Comparison of ENCODE assay signal across 9 mouse cellular contexts in genomic region chr4:101349413-101349812, GRCm38 (mm10).
DNase-seq lines count a peak whose midpoint lies in the region; ATAC-seq lines count a peak whose summit lies in the region.
"Had no signal": no experiment of that assay in that cellular context is flagged by ENCODE, and none has a peak within 500 bp of the region (broad histone marks: within the 10 kb centered on the region; RNA-seq: fewer than 3 reads in every experiment).

No protein-coding gene starts in this region.

- H3K4me1 ChIP-seq in hindbrain, embryonic 11.5 days (replicated peaks; ENCODE audit: control insufficient read depth, insufficient read depth, low read length) = no peaks in the 10 kb centered on the region; the same call in 1 of the 2 replicates
- peaks cover 10% of the 10 kb centered on the region for H3K4me1 ChIP-seq in hindbrain, embryonic 12.5 days

- H3K4me2 ChIP-seq in hindbrain, embryonic 11.5 days (replicated peaks; ENCODE audit: low read depth, low read length) = no peak overlapping the region
- no peak overlapping the region for H3K4me2 ChIP-seq in hindbrain, embryonic 12.5 days (replicated peaks)
- H3K4me2 ChIP-seq: liver, embryonic 15.5 days had no signal

- ATAC-seq in hindbrain, embryonic 11.5 days (ENCODE audit: low FRiP score) = no peak
- no peak for ATAC-seq in hindbrain, embryonic 12.5 days (ENCODE audit: low FRiP score)
- peak; percentile 89 for ATAC-seq in neutrophil, adult 5-6 weeks (ENCODE audit: extremely low read depth, insufficient number of reproducible peaks, low FRiP score, poor library complexity, severe bottlenecking)

- no peak overlapping the region for H3K27ac ChIP-seq in hindbrain, embryonic 11.5 days (ENCODE audit: low read depth, low read length)
- no peak overlapping the region for H3K27ac ChIP-seq in hindbrain, embryonic 12.5 days
- H3K27ac ChIP-seq: liver, embryonic 15.5 days had no signal

- peaks cover 2% of the 10 kb centered on the region; the same call in 1 of the 2 replicates for H3K36me3 ChIP-seq in hindbrain, embryonic 11.5 days (ENCODE audit: control insufficient read depth, insufficient read depth, low read length)
- peaks cover 21% of the 10 kb centered on the region for H3K36me3 ChIP-seq in hindbrain, embryonic 12.5 days

- H3K4me3 ChIP-seq in hindbrain, embryonic 11.5 days (ENCODE audit: low read depth, low read length) = no peak overlapping the region
- H3K4me3 ChIP-seq in hindbrain, embryonic 12.5 days = no peak overlapping the region
- H3K4me3 ChIP-seq: liver, embryonic 15.5 days had no signal

- H3K9me3 ChIP-seq in hindbrain, embryonic 11.5 days (ENCODE audit: control insufficient read depth, low read length) = no peaks in the 10 kb centered on the region
- H3K9me3 ChIP-seq in hindbrain, embryonic 12.5 days (replicated peaks) = no peaks in the 10 kb centered on the region
- H3K9me3 ChIP-seq: liver, embryonic 15.5 days had no signal

- peak; percentile 66 for DNase-seq in hindbrain, embryonic 11.5 days (ENCODE audit: low spot score)
- DNase-seq in 416B (ENCODE audit: low read depth) (peak; percentile 89), ES-CJ7 (ENCODE audit: low read depth, low spot score) (peak; percentile 66)
- peak; percentile 78 for DNase-seq in cerebellum, adult 9-10 months
- DNase-seq in kidney, postnatal 36 days = peak; percentile 72 to 75
- DNase-seq in urinary bladder, postnatal 4 days (ENCODE audit: low spot score in 2 of 2) = no peak

- WGBS in hindbrain, embryonic 11.5 days = 42% methylated on average over 4 of the region's 4 CpGs
- 29% methylated on average over 4 of the region's 4 CpGs for WGBS in hindbrain, embryonic 12.5 days

- H3K9ac ChIP-seq in hindbrain, embryonic 11.5 days (ENCODE audit: low read depth, low read length) = no peak overlapping the region
- H3K9ac ChIP-seq in hindbrain, embryonic 12.5 days = no peak overlapping the region
- H3K9ac ChIP-seq: liver, embryonic 15.5 days had no signal

- no peaks in the 10 kb centered on the region for H3K27me3 ChIP-seq in hindbrain, embryonic 11.5 days (ENCODE audit: control insufficient read depth, insufficient read depth, low read length)
- H3K27me3 ChIP-seq in hindbrain, embryonic 12.5 days = no peaks in the 10 kb centered on the region

Comparison
In these comparisons a context has a peak if more than half of its experiments do, and no peak if none do; other contexts are left out.
1. DNase-seq: peak in hindbrain, embryonic 11.5 days (single experiment), 416B (single experiment), ES-CJ7 (single experiment), cerebellum, adult 9-10 months (single experiment) and kidney, postnatal 36 days (2 of 2); none in urinary bladder, postnatal 4 days (0 of 2).